8 mouse cellular contexts compared by ENCODE assay signal in genomic region chr10:77211116-77211570, GRCm38 (mm10). TPM values are rescaled to one million over a fixed set of nuclear protein-coding genes. Genes with fewer than 3 reads are reported as not detected.
A peak's percentile ranks its signal among the peaks of the same experiment; 100 is the strongest.
DNase-seq lines count a peak whose midpoint lies in the region; ATAC-seq and TF ChIP-seq lines count a peak whose summit lies in the region.

No protein-coding gene starts in this region.

- TF ChIP-seq CTCF in heart, postnatal 0 days (IDR thresholded peaks at IDR 0.05; ENCODE audit: low read depth), result no peak

- H3K27ac ChIP-seq in embryonic facial prominence, embryonic 13.5 days, result peak overlapping the region; percentile 57; the same call in 1 of the 2 replicates
- peak overlapping the region; percentile 73 for H3K27ac ChIP-seq in heart, postnatal 0 days (ENCODE audit: low read depth)
- peak overlapping the region; percentile 21; the same call in 1 of the 2 replicates for H3K27ac ChIP-seq in limb, embryonic 10.5 days

- H3K4me2 ChIP-seq in embryonic facial prominence, embryonic 13.5 days, result no peak overlapping the region
- no peak overlapping the region for H3K4me2 ChIP-seq in heart, postnatal 0 days (ENCODE audit: low read depth, low read length)

- H3K36me3 ChIP-seq in embryonic facial prominence, embryonic 13.5 days, result no peaks in the 10 kb centered on the region
- no peaks in the 10 kb centered on the region for H3K36me3 ChIP-seq in heart, postnatal 0 days (replicated peaks; ENCODE audit: control insufficient read depth, insufficient read depth, low read length)
- H3K36me3 ChIP-seq in limb, embryonic 10.5 days, result no peaks in the 10 kb centered on the region

- ATAC-seq in embryonic facial prominence, embryonic 13.5 days (ENCODE audit: insufficient number of reproducible peaks, insufficient read depth, low FRiP score, low TSS enrichment, low read depth), result no peak
- peak; percentile 33 for ATAC-seq in heart, postnatal 0 days (ENCODE audit: insufficient read depth, low read depth)
- ATAC-seq in megakaryocyte-erythroid progenitor cell, adult 5-6 weeks (replicated peaks; ENCODE audit: low FRiP score, low TSS enrichment, poor library complexity, severe bottlenecking), result peak; percentile 88

- peaks cover 35% of the 10 kb centered on the region for H3K4me1 ChIP-seq in embryonic facial prominence, embryonic 13.5 days
- peaks cover 21% of the 10 kb centered on the region; the same call in 1 of the 2 replicates for H3K4me1 ChIP-seq in heart, postnatal 0 days (ENCODE audit: control insufficient read depth, insufficient read depth)
- peaks cover 38% of the 10 kb centered on the region for H3K4me1 ChIP-seq in limb, embryonic 10.5 days

- WGBS in embryonic facial prominence, embryonic 13.5 days, result 36% methylated on average over 11 of the region's 11 CpGs
- 39% methylated on average over 11 of the region's 11 CpGs for WGBS in heart, postnatal 0 days
- WGBS in limb, embryonic 10.5 days, result 78% methylated on average over 11 of the region's 11 CpGs

- TF ChIP-seq EP300 in heart, postnatal 0 days (IDR thresholded peaks at IDR 0.05; ENCODE audit: low read depth), result no peak

- H3K9ac ChIP-seq in embryonic facial prominence, embryonic 13.5 days, result no peak overlapping the region
- H3K9ac ChIP-seq in heart, postnatal 0 days (replicated peaks; ENCODE audit: low read depth, low read length), result no peak overlapping the region

- no peaks in the 10 kb centered on the region for H3K27me3 ChIP-seq in embryonic facial prominence, embryonic 13.5 days
- no peaks in the 10 kb centered on the region for H3K27me3 ChIP-seq in heart, postnatal 0 days (ENCODE audit: control insufficient read depth, insufficient read depth, low read length)
- no peaks in the 10 kb centered on the region for H3K27me3 ChIP-seq in limb, embryonic 10.5 days (ENCODE audit: low read depth, poor library complexity, severe bottlenecking)

- no peaks in the 10 kb centered on the region for H3K9me3 ChIP-seq in embryonic facial prominence, embryonic 13.5 days
- no peaks in the 10 kb centered on the region for H3K9me3 ChIP-seq in heart, postnatal 0 days (replicated peaks; ENCODE audit: control insufficient read depth, low read length)
- H3K9me3 ChIP-seq in limb, embryonic 10.5 days (replicated peaks), result no peaks in the 10 kb centered on the region

- no peak overlapping the region for H3K4me3 ChIP-seq in embryonic facial prominence, embryonic 13.5 days
- no peak overlapping the region for H3K4me3 ChIP-seq in heart, postnatal 0 days (ENCODE audit: low read depth, low read length)
- H3K4me3 ChIP-seq in limb, embryonic 10.5 days, result no peak overlapping the region

- peak; percentile 29 for DNase-seq in spleen, adult 12 weeks (ENCODE audit: low spot score)
- no peak for DNase-seq in spleen, postnatal 4 days (ENCODE audit: low spot score in 2 of 2)
- peak; percentile 70 for DNase-seq in heart, postnatal 0 days (ENCODE audit: low spot score)
- no peak for DNase-seq in limb, embryonic 10.5 days (ENCODE audit: low spot score)
- no peak for DNase-seq in thymus, postnatal 36 days
- DNase-seq in retina, embryonic 14.5 days (ENCODE audit: low spot score), result no peak

RNA-seq across cellular contexts. Expression of gene Col18a1, which starts 44.8 kb away (rescaled TPM):
- polyA plus RNA-seq in embryonic facial prominence, embryonic 13.5 days (2015; fragmentation: Nextera tagmentation; extraction: Ambion mirVana), result 83.9 and 86.3 TPM in 2 replicates
- 130 and 133 TPM in 2 replicates for total RNA-seq in heart, postnatal 0 days (2014; rRNA removed; ENCODE audit: low replicate concordance)
- polyA plus RNA-seq in heart, postnatal 0 days (2015; fragmentation: Nextera tagmentation; extraction: Ambion mirVana), result 40.6 and 47.3 TPM in 2 replicates
- 149 and 159 TPM in 2 replicates for polyA plus RNA-seq in limb, embryonic 10.5 days (2016; fragmentation: Nextera tagmentation; extraction: Ambion mirVana)
- total RNA-seq in megakaryocyte-erythroid progenitor cell, adult 5-6 weeks (2014; fragmentation: Nextera tagmentation), result 0.37 TPM in 1 of 2 replicates, not detected in the other
- 0.15 TPM in 1 of 2 replicates, not detected in the other for total RNA-seq in megakaryocyte-erythroid progenitor cell, adult 5-6 weeks (2017)

RNA-seq across cellular contexts. Expression of gene Pofut2, which starts 47.9 kb away (rescaled TPM):
- polyA plus RNA-seq in embryonic facial prominence, embryonic 13.5 days (2015; fragmentation: Nextera tagmentation; extraction: Ambion mirVana), result 132 and 134 TPM in 2 replicates
- 78.8 and 94.1 TPM in 2 replicates for total RNA-seq in heart, postnatal 0 days (2014; rRNA removed; ENCODE audit: low replicate concordance)
- 71.1 and 72.4 TPM in 2 replicates for polyA plus RNA-seq in heart, postnatal 0 days (2015; fragmentation: Nextera tagmentation; extraction: Ambion mirVana)
- polyA plus RNA-seq in limb, embryonic 10.5 days (2016; fragmentation: Nextera tagmentation; extraction: Ambion mirVana), result 72.9 and 83.3 TPM in 2 replicates
- total RNA-seq in megakaryocyte-erythroid progenitor cell, adult 5-6 weeks (2014; fragmentation: Nextera tagmentation), result 18.3 and 24.5 TPM in 2 replicates
- 7.4 and 14.8 TPM in 2 replicates for total RNA-seq in megakaryocyte-erythroid progenitor cell, adult 5-6 weeks (2017)

Comparison
In these comparisons a context has a peak if more than half of its experiments do, and no peak if none do; other contexts are left out.
1. DNase-seq: peak in spleen, adult 12 weeks (single experiment) and heart, postnatal 0 days (single experiment); none in spleen, postnatal 4 days (0 of 2), limb, embryonic 10.5 days (single experiment), thymus, postnatal 36 days (0 of 2) and retina, embryonic 14.5 days (single experiment).
2. H3K27ac ChIP-seq: peak in every context shown above with its lines; median percentile 73 in heart, postnatal 0 days; 57 in embryonic facial prominence, embryonic 13.5 days; 21 in limb, embryonic 10.5 days.